Mouse (Mus musculus) heart, postnatal 14 days (tissue): Measurements from ENCODE around the gene Slc35f5. TPM values are rescaled to one million over a fixed set of nuclear protein-coding genes. Genes with fewer than 3 reads are reported as not detected.
"Not testable (repeated sequence)": the region's sequence is repeated elsewhere in the genome, so short reads cannot be mapped to it uniquely, and the experiment has no call there.

Experiments
- DNase-seq, 2 experiments: peaks; one replicate each; pipeline ENCODE4 v3.0.0; 2021 to 2022
- intact Hi-C: fragments of 180-260 bp; cut with DNase I; formaldehyde crosslinking; loops from one replicate; pipeline ENCODE4 v1.15.1; 2025
- long read RNA-seq, 2 experiments: library from polyadenylated mRNA; stranded (forward); transcript quantifications; one replicate each; pipeline ENCODE4 v2.0.0; 2021
- total RNA-seq, 2 experiments: library from RNA; stranded (reverse); gene quantifications; 2 replicates each; pipeline ENCODE4 v1.2.3; 2021

Slc35f5 gene
- total RNA-seq, result 100 to 1,000 TPM in 1 of 2 experiments, 10 to 100 TPM in 1; 93.9 to 118 TPM
- long read RNA-seq, experiment 1, transcript Slc35f5-201 (16 exons, 2,733 nt), result major isoform, 170 of 213 reads
- long read RNA-seq, experiment 1, partial matches to known transcripts, result 9 of 213 reads
- long read RNA-seq, experiment 1, other reads (novel, unspliced or antisense), result 34 of 213 reads
- long read RNA-seq, experiment 2, transcript Slc35f5-201 (16 exons, 2,733 nt), result major isoform, 107 of 130 reads
- long read RNA-seq, experiment 2, partial matches to known transcripts, result 6 of 130 reads
- long read RNA-seq, experiment 2, other reads (novel, unspliced or antisense), result 17 of 130 reads

GRCm38 (mm10) chr1:125560259-125561192 lies at the start of gene Slc35f5:
Gene Slc35f5, plus strand, starts transcription at chr1:125560595.
- intact Hi-C loops, result loop anchor here (2.0 kb wide), 1 partner anchor 126 kb away; the partner anchor contains the start of gene Actr3
- peak; percentile 99 for DNase-seq

GRCm38 (mm10) chr1:125514706-125515105 lies 45.7 kb upstream of the Slc35f5 start:
- intact Hi-C loops, result no loop called here
- DNase-seq, result no peak

GRCm38 (mm10) chr1:125516910-125517659 lies 43.3 kb upstream of the Slc35f5 start:
- intact Hi-C loops, result no loop called here
- DNase-seq, result no peak

- peak; percentile 48 to 57 for DNase-seq
- intact Hi-C loops, result loop anchor here (2.0 kb wide), 1 partner anchor 56 kb away; no protein-coding TSS in a partner anchor
These were observed 41.2 kb upstream of the Slc35f5 start for GRCm38 (mm10) chr1:125519107-125519611.

GRCm38 (mm10) chr1:125525965-125526665 lies 34.3 kb upstream of the Slc35f5 start:
- intact Hi-C loops, result no loop called here
- peak; percentile 27 to 57 for DNase-seq

GRCm38 (mm10) chr1:125526666-125527004 lies 33.8 kb upstream of the Slc35f5 start:
- no peak for DNase-seq
- intact Hi-C loops, result no loop called here

- DNase-seq, result no peak
- intact Hi-C loops, result no loop called here
These were observed 33.0 kb upstream of the Slc35f5 start for GRCm38 (mm10) chr1:125527364-125527763.

- intact Hi-C loops, DNase-seq: not testable (repeated sequence)
These were observed 27.0 kb upstream of the Slc35f5 start for GRCm38 (mm10) chr1:125533180-125533912.

- intact Hi-C loops, result no loop called here
- DNase-seq, result no peak
These were observed 23.3 kb upstream of the Slc35f5 start for GRCm38 (mm10) chr1:125537131-125537530.

GRCm38 (mm10) chr1:125537776-125538175 lies 22.6 kb upstream of the Slc35f5 start:
- intact Hi-C loops, result no loop called here

GRCm38 (mm10) chr1:125539312-125539711 lies 21.1 kb upstream of the Slc35f5 start:
- intact Hi-C loops, result no loop called here
- no peak for DNase-seq

More at GRCm38 (mm10) chr1:125537776-125538175, 22.6 kb upstream of the Slc35f5 start:
- no peak for DNase-seq

- DNase-seq, result peak; percentile 42 to 49
- intact Hi-C loops, result no loop called here
These were observed 18.1 kb upstream of the Slc35f5 start for GRCm38 (mm10) chr1:125542008-125542999.

- intact Hi-C loops, result no loop called here
- DNase-seq, result no peak
These were observed 10.5 kb upstream of the Slc35f5 start for GRCm38 (mm10) chr1:125549872-125550271.

GRCm38 (mm10) chr1:125550359-125550758 lies 10.0 kb upstream of the Slc35f5 start:
- intact Hi-C loops, result no loop called here
- no peak for DNase-seq

GRCm38 (mm10) chr1:125551564-125551963 lies 8.8 kb upstream of the Slc35f5 start:
- intact Hi-C loops, result no loop called here

GRCm38 (mm10) chr1:125559261-125559660 lies 1.1 kb upstream of the Slc35f5 start:
- DNase-seq, result no peak
- intact Hi-C loops, result no loop called here

More at GRCm38 (mm10) chr1:125551564-125551963, 8.8 kb upstream of the Slc35f5 start:
- no peak for DNase-seq

GRCm38 (mm10) chr1:125559721-125560120 lies 674 bp upstream of the Slc35f5 start:
- intact Hi-C loops, result loop anchor here (2.0 kb wide), 1 partner anchor 125 kb away; the partner anchor contains the start of gene Actr3
- no peak for DNase-seq

GRCm38 (mm10) chr1:125561206-125561605 lies 811 bp downstream of the Slc35f5 start:
- intact Hi-C loops, result loop anchor here (2.0 kb wide), 1 partner anchor 126 kb away; the partner anchor contains the start of gene Actr3
- DNase-seq, result peak; percentile 69 to 72
